Mouse (Mus musculus) myocyte (in vitro differentiated cells): Measurements from ENCODE around the gene Rtp4. TPM values are rescaled to one million over a fixed set of nuclear protein-coding genes. Genes with fewer than 3 reads are reported as not detected.
A peak's percentile ranks its signal among the peaks of the same experiment; 100 is the strongest.

Source experiments
- H3K27me3 ChIP-seq: one replicate; pipeline ENCODE4 v1.6.1; 2011; ENCODE audit not compliant: control insufficient read depth, insufficient read depth, insufficient read length
- H3K36me3 ChIP-seq: one replicate; pipeline ENCODE4 v1.6.1; 2011; ENCODE audit not compliant: control insufficient read depth, insufficient read depth
- H3K4me2 ChIP-seq: one replicate; pipeline ENCODE4 v1.6.1; 2011; ENCODE audit warnings: low read depth, control low read depth
- H3K4me3 ChIP-seq: one replicate; pipeline ENCODE4 v1.5.1; 2011; ENCODE audit warnings: mild to moderate bottlenecking, control low read depth, moderate library complexity
- H3K79me2 ChIP-seq: one replicate; pipeline ENCODE4 v1.6.1; 2011; ENCODE audit not compliant: control insufficient read depth, insufficient read depth
- H3ac ChIP-seq: one replicate; pipeline ENCODE4 v1.6.1; 2011; ENCODE audit not compliant: control insufficient read depth, insufficient read length
- CEBPB ChIP-seq: IDR thresholded peaks from 2 replicates; pipeline ENCODE4 v1.6.1; 2011; ENCODE audit warnings: mild to moderate bottlenecking, moderate library complexity; ENCODE audit not compliant: poor library complexity, insufficient read depth, severe bottlenecking
- E2F4 ChIP-seq: IDR thresholded peaks from one replicate; pipeline ENCODE4 v1.6.1; 2011; ENCODE audit warnings: mild to moderate bottlenecking, control low read depth, moderate library complexity; ENCODE audit not compliant: insufficient read depth
- MAX ChIP-seq: IDR thresholded peaks from one replicate; pipeline ENCODE4 v1.6.1; 2011; ENCODE audit warnings: low read depth, mild to moderate bottlenecking, control low read depth
- MYOD1 ChIP-seq, 3 experiments: IDR thresholded peaks; one replicate each; pipeline ENCODE4 v1.6.1; 2011; ENCODE audit warnings: control low read depth in 2 of 3, low read depth in 2 of 3, mild to moderate bottlenecking in 2 of 3, moderate library complexity in 1 of 3; ENCODE audit not compliant: insufficient read length in 2 of 3, control insufficient read depth in 1 of 3
- MYOG ChIP-seq, 3 experiments: IDR thresholded peaks; one replicate each; pipeline ENCODE4 v1.6.1; 2011; ENCODE audit warnings: control low read depth in 2 of 3, low read depth in 2 of 3, mild to moderate bottlenecking in 2 of 3; ENCODE audit not compliant: insufficient read length in 2 of 3, control insufficient read depth in 1 of 3, insufficient read depth in 1 of 3
- POLR2A ChIP-seq: IDR thresholded peaks from one replicate; pipeline ENCODE4 v1.6.1; 2011; ENCODE audit warnings: low read depth, mild to moderate bottlenecking, control low read depth, moderate library complexity; ENCODE audit not compliant: insufficient read length
- POLR2AphosphoS2 ChIP-seq: IDR thresholded peaks from one replicate; pipeline ENCODE4 v1.6.1; 2011; ENCODE audit warnings: low read depth, control low read depth; ENCODE audit not compliant: insufficient read length
- REST ChIP-seq: IDR thresholded peaks from one replicate; pipeline ENCODE4 v1.6.1; 2011; ENCODE audit warnings: mild to moderate bottlenecking, control low read depth, moderate library complexity; ENCODE audit not compliant: insufficient read depth, insufficient read length
- SRF ChIP-seq: IDR thresholded peaks from one replicate; pipeline ENCODE4 v1.6.1; 2011; ENCODE audit warnings: low read depth; ENCODE audit not compliant: control insufficient read depth, insufficient read length
- TCF12 ChIP-seq: IDR thresholded peaks from one replicate; pipeline ENCODE4 v1.6.1; 2011; ENCODE audit warnings: mild to moderate bottlenecking, control low read depth; ENCODE audit not compliant: poor library complexity, insufficient read depth, severe bottlenecking
- TCF3 ChIP-seq: IDR thresholded peaks from one replicate; pipeline ENCODE4 v1.6.1; 2011; ENCODE audit warnings: low read depth, control low read depth; ENCODE audit not compliant: insufficient read length
- USF1 ChIP-seq: IDR thresholded peaks from one replicate; pipeline ENCODE4 v1.6.1; 2011; ENCODE audit warnings: low read depth, mild to moderate bottlenecking, control low read depth, moderate library complexity
- polyA plus RNA-seq: library from polyadenylated mRNA; unstranded; fragments of >200 nt; fragmentation: generic; extraction: Trizol; gene quantifications from one replicate; pipeline ENCODE4 v1.2.1, GENCODE M21; 2012; ENCODE audit warnings: missing spikeins

The Rtp4 gene
- polyA plus RNA-seq, 1 experiment, result 0.82 TPM

DNA sequence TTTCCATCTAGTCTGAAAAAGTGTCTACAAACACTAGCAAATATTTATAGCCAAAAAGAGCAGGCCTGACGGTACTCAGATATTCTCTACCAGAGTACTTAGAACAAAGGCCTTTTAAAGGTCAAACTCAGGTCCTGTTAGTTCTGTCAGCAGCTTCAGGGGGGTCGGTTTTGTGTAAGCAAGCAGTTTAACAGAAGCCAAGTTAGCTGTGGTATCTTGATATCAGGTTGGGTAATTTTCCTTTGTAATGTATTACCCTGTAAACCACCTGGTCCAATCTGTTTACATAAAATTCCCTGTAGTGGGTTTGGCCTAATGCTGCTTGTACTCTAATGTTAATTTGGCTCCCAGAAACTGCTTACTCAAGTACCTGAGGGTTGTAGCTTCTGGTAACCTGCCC is 86.1 kb downstream of the Rtp4 start:
- Histone ChIP-seq H3ac (no peak overlapping the region), H3K36me3 (no peaks in the 10 kb centered on the region), H3K4me2 (no peak overlapping the region), H3K27me3 (no peaks in the 10 kb centered on the region), H3K79me2 (no peaks in the 10 kb centered on the region), H3K4me3 (no peak overlapping the region)
- TF ChIP-seq POLR2A, result no peak
- TF ChIP-seq MYOG (IDR thresholded peaks at IDR 0.05; ENCODE audit: control insufficient read depth in 1 of 3, insufficient read depth in 1 of 3, insufficient read length in 2 of 3, low read depth in 2 of 3), result no peak
- no peak for TF ChIP-seq POLR2AphosphoS2
- TF ChIP-seq TCF12, result no peak
- no peak for TF ChIP-seq USF1
- TF ChIP-seq MYOD1 (IDR thresholded peaks at IDR 0.05; ENCODE audit: control insufficient read depth in 1 of 3, insufficient read length in 2 of 3, low read depth in 2 of 3), result no peak
- TF ChIP-seq REST, result no peak
- TF ChIP-seq TCF3, result no peak
- TF ChIP-seq E2F4, result no peak
- no peak for TF ChIP-seq MAX
- TF ChIP-seq CEBPB, result no peak
- no peak for TF ChIP-seq SRF

GRCm38 (mm10) chr16:23606651-23607050 is 86.6 kb downstream of the Rtp4 start:
- Histone ChIP-seq H3K27me3 (no peaks in the 10 kb centered on the region), H3K4me2 (no peak overlapping the region), H3K4me3 (no peak overlapping the region), H3ac (no peak overlapping the region), H3K36me3 (no peaks in the 10 kb centered on the region), H3K79me2 (no peaks in the 10 kb centered on the region)
- TF ChIP-seq TCF3, result no peak
- TF ChIP-seq SRF, result no peak
- no peak for TF ChIP-seq MYOD1 (IDR thresholded peaks at IDR 0.05; ENCODE audit: control insufficient read depth in 1 of 3, insufficient read length in 2 of 3, low read depth in 2 of 3)
- no peak for TF ChIP-seq CEBPB
- TF ChIP-seq POLR2AphosphoS2, result no peak
- TF ChIP-seq POLR2A, result no peak
- no peak for TF ChIP-seq MYOG (IDR thresholded peaks at IDR 0.05; ENCODE audit: control insufficient read depth in 1 of 3, insufficient read depth in 1 of 3, insufficient read length in 2 of 3, low read depth in 2 of 3)
- TF ChIP-seq TCF12, result no peak
- no peak for TF ChIP-seq E2F4
- no peak for TF ChIP-seq USF1
- no peak for TF ChIP-seq MAX
- no peak for TF ChIP-seq REST

- TF ChIP-seq E2F4 (no peak), MYOD1 (IDR thresholded peaks at IDR 0.05; ENCODE audit: control insufficient read depth in 1 of 3, insufficient read length in 2 of 3, low read depth in 2 of 3) (no peak), REST (no peak), POLR2AphosphoS2 (no peak), SRF (no peak), MYOG (IDR thresholded peaks at IDR 0.05; ENCODE audit: control insufficient read depth in 1 of 3, insufficient read depth in 1 of 3, insufficient read length in 2 of 3, low read depth in 2 of 3) (no peak), POLR2A (no peak), MAX (no peak), CEBPB (no peak), TCF3 (no peak), TCF12 (no peak), USF1 (no peak)
- no peaks in the 10 kb centered on the region for H3K36me3 ChIP-seq
Measured at GRCm38 (mm10) chr16:23607911-23608410, 87.9 kb downstream of the Rtp4 start.

DNA sequence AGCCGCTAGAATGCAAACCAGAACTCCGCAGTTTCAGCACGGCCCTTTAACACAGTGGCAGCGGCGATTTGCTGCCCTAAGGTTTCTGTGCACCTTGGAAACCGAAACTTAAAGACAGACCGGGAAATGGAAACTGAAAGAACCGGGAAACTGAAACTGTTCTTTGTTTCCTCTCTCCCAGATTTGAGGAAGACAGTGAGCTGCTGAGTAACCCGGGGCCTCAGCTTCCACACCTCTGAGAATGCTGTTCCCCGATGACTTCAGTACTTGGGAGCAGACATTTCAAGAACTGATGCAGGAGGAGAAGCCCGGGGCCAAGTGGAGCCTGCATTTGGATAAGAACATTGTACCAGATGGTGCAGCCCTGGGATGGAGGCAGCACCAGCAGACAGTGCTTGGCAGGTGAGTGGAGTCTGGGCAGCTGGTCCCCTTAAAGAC is 89.7 kb downstream of the Rtp4 start:
- TF ChIP-seq TCF12, result no peak
- TF ChIP-seq SRF, result no peak
- no peak for TF ChIP-seq MAX
- TF ChIP-seq CEBPB, result no peak
- TF ChIP-seq POLR2AphosphoS2, result no peak
- no peak for TF ChIP-seq TCF3
- TF ChIP-seq E2F4, result no peak
- no peak for TF ChIP-seq MYOG (IDR thresholded peaks at IDR 0.05; ENCODE audit: control insufficient read depth in 1 of 3, insufficient read depth in 1 of 3, insufficient read length in 2 of 3, low read depth in 2 of 3)
- TF ChIP-seq USF1, result no peak
- no peak for TF ChIP-seq POLR2A
- no peak for TF ChIP-seq REST
- no peak for TF ChIP-seq MYOD1 (IDR thresholded peaks at IDR 0.05; ENCODE audit: control insufficient read depth in 1 of 3, insufficient read length in 2 of 3, low read depth in 2 of 3)
- H3K27me3 ChIP-seq, result no peaks in the 10 kb centered on the region
- H3K4me2 ChIP-seq, result peak overlapping the region; percentile 43
- H3K79me2 ChIP-seq, result no peaks in the 10 kb centered on the region
- H3K4me3 ChIP-seq, result no peak overlapping the region
- no peak overlapping the region for H3ac ChIP-seq
- H3K36me3 ChIP-seq, result no peaks in the 10 kb centered on the region

More at GRCm38 (mm10) chr16:23607911-23608410, 87.9 kb downstream of the Rtp4 start:
- H3K4me3 ChIP-seq, result no peak overlapping the region
- H3ac ChIP-seq, result no peak overlapping the region
- no peaks in the 10 kb centered on the region for H3K79me2 ChIP-seq
- no peak overlapping the region for H3K4me2 ChIP-seq
- H3K27me3 ChIP-seq, result no peaks in the 10 kb centered on the region

DNA sequence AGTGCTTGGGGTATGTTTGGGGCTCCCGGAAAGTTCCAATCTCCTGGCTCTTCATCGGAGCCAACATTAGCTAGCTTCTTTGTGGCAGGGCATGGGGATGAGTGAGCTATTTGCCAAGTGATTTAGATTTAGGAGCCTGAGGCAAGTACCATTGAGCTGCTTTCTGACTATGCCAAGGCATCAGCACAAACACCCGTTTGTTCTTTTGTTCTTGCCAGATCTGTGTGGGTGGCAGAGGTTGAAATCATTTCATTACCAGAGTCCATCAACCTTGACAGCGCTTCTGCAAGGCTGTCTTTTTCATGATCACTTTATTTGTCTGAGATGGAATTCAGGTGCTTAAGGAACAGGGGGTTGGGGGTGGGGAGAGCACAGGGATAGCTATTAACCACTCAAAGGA is 104.1 kb downstream of the Rtp4 start:
- Histone ChIP-seq H3K27me3 (no peaks in the 10 kb centered on the region), H3K4me3 (no peak overlapping the region), H3K79me2 (no peaks in the 10 kb centered on the region), H3K4me2 (no peak overlapping the region), H3K36me3 (no peaks in the 10 kb centered on the region), H3ac (no peak overlapping the region)
- TF ChIP-seq MYOG (IDR thresholded peaks at IDR 0.05; ENCODE audit: control insufficient read depth in 1 of 3, insufficient read depth in 1 of 3, insufficient read length in 2 of 3, low read depth in 2 of 3) (no peak), TCF12 (no peak), SRF (no peak), E2F4 (no peak), TCF3 (no peak), MYOD1 (IDR thresholded peaks at IDR 0.05; ENCODE audit: control insufficient read depth in 1 of 3, insufficient read length in 2 of 3, low read depth in 2 of 3) (no peak), USF1 (no peak), REST (no peak), POLR2A (no peak), POLR2AphosphoS2 (no peak), MAX (no peak), CEBPB (no peak)
